Mouse (Mus musculus): Measurements from ENCODE around the gene Ranbp2.
A peak's percentile ranks its signal among the peaks of the same experiment; 100 is the strongest.
"Not testable (repeated sequence)": the region's sequence is repeated elsewhere in the genome, so short reads cannot be mapped to it uniquely, and the experiment has no call there.

Gene Ranbp2

DNA sequence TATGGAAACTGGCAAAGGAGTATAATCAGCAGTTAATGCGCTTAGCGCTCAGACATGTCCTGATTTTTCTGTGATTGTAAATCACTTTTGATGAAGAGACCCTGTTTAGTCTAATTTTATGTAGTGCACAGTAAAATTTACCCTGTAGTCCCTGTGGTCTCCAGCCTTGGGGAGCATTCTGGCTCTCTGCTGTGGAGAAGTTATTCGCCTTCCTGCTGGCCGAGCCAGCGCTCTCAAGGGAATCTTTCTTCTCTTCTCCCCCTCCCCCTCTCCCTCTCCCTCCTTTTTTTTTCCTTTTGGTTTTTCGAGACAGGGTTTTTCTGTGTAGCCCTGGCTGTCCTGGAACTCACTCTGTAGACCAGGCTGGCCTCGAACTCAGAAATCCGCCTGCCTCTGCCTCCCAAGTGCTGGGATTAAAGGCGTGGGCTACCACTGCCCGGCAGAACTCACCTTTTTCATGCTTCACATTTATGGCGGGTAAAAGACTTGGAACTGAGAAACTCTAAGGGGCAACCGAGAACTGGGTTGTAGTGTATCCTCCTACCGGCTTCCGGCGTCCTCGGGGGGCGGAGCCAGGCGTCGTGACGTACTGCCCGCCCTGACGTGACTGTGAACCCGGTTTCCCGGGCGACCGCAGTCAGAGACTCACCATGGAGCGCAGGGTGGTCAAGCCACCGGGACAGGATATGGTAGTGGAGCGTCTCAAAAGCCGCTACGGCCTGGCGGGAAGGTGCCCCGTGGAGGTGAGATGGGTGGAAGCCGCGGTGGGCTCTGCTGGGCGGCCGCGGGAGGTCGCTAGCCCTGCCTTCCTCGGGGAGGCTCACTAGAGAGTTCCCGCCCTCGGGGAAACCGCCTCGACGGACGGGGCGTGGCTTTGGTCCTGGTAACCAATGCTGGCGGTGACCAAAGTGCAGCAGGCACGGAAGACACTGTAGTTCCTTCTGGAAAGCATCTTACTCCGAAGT, 50.9 kb downstream of the Ranbp2 start, which contains the start of gene Ccdc138:
Gene Ccdc138, plus strand, starts transcription at position 629 of the 965 bp plus-strand sequence.
- peak; percentile 87 to 92 for DNase-seq (ENCODE audit: low spot score in 2 of 2)

GRCm38 (mm10) chr10:58498516-58498915, 51.8 kb downstream of the Ranbp2 start:
- no peak for DNase-seq (ENCODE audit: low spot score in 2 of 2)

DNA sequence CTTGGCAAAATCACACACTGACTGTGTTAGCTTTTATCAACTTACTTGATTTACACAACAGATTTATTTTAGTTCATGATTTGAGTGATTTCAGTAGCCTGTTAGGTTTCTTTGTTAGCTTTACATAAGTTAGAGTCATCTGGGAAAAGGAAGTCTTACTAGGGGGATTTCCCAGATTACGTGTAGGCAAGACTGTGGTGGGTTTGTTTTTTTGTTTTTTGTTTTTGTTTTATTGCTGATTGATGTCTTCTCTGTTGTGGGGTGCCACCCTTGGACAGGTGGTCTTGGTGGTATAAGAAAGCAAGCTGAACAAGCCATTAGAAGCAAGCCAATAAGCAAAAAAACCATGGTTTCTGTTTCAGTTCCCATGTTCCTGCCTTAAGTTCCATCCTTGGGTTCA, 82.6 kb downstream of the Ranbp2 start:
- no peak for DNase-seq (ENCODE audit: low spot score in 2 of 2)

DNA sequence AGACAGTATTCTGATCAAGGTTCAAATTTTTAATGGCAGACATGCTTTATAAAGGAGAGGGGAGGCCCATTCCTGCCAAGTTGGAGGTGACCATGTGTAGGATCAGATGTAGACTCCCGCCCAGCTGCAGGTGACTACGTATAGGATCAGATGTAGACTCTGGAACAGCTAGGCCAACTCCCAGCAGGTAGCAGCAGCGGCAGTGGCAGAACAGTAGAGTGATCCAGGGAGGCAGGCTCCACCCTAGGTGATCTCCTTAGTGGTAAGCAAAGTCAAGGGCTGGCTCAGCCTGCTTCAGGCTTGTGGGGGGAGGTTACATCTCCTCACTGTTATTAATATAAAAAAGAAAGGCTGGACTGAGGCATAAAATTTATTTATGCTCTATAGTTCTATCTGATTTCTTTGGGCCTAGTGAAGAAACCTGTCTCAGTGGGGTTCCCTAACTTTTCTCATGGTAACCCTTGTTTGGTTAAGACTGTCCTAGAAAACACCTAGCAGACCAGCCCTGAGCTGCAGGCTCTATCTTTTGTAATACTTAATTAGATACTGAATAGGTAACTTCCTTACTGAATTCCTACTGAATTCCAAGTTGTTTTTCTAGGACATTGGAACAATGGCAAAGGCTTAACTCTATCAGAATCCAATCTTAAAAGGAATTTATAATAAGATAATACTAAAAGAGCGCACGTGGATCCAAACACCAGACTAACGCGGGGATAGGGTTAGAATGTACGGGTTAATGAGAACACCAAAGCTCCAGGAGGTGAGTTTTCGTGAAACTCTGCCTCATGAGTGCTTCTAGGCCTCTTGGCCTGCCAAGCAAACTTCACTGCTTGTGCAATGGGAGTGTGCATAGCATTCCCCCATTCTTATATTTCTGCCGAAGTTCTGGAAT, 84.4 kb downstream of the Ranbp2 start:
- no peak for DNase-seq (ENCODE audit: low spot score in 2 of 2)

DNA sequence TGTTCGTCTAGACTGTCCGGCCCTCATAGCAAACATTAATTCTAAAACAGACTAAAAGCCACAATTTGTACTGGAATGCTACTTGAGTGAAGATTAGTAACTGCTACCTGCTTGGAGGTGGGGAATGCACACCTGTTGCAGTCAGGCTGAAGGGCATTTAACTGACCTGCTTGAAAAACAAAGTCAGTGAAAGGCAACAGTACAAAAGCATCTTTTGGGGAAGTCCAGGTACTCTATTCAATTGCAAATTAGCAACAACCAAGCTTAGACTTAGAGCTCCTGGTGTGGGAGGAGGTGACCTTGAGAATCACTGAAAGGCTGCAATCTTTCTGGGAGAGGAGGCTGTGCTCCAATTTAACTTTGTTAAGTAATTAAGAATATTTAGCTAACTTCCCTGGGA, 85.5 kb downstream of the Ranbp2 start:
- no peak for DNase-seq (ENCODE audit: low spot score in 2 of 2)

DNA sequence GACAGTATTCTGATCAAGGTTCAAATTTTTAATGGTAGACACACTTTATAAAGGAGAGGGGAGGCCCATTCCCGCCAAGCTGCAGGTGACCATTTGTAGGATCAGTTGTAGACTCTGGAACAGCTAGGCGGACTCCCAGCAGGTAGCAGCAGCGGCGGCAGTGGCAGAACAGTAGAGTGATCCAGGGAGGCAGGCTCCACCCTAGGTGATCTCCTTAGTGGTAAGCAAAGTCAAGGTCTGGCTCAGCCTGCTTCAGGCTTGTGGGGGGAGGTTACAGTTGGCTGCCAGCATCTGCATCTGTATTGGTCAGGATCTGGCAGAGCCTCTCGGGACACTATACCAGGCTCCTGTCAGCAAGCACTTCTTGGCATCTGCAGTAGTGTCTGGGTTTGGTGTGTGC, 89.6 kb downstream of the Ranbp2 start:
- not testable (repeated sequence) for DNase-seq (ENCODE audit: low spot score in 2 of 2)

DNA sequence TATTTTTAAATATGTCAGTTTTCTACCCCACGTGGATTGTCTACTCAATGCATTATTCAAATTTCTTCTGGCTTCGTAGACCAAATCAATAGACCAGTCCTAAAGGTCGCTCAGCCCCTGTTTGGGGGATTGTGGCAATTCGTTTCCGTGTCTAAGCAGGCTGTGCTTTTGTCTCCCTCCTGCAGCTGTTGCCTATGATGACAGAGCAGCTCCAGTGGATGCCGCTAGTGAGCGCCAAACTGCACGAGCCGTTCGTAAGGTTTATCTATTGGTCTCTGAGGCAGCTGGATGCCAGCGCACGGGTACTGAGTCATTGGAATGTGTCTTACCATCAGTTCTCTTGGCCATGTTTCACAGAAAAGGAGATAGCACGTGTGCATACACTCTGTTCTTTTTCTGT, 93.9 kb downstream of the Ranbp2 start:
- DNase-seq (ENCODE audit: low spot score in 2 of 2) = no peak
